ENCODE assay signal across 29 mouse cellular contexts in genomic region chr11:115522703-115523102, GRCm38 (mm10).
"Had no signal": no experiment of that assay in that cellular context is flagged by ENCODE, and none has a peak within 500 bp of the region (broad histone marks: within the 10 kb centered on the region; RNA-seq: fewer than 3 reads in every experiment).

No protein-coding gene starts in this region.

- H3K9me3 ChIP-seq: heart, embryonic 12.5 days; heart, embryonic 13.5 days; heart, embryonic 15.5 days; hindbrain, embryonic 10.5 days; hindbrain, embryonic 12.5 days; hindbrain, embryonic 13.5 days; hindbrain, embryonic 15.5 days; intestine, embryonic 15.5 days; kidney, embryonic 15.5 days had no signal

- DNase-seq: heart, postnatal 10 days; heart, postnatal 14 days; heart, postnatal 36 days; heart, postnatal 4 days; kidney, adult 11 months; kidney, adult 18-20 months; kidney, adult 2 months; kidney, adult 8-10 months; kidney, adult 9 months; kidney, postnatal 10 days; kidney, postnatal 14 days; kidney, postnatal 25 days; kidney, postnatal 36 days; kidney, postnatal 4 days; layer of hippocampus, adult 9-11 months had no signal

- H3K27me3 ChIP-seq: heart, embryonic 12.5 days; heart, embryonic 13.5 days; heart, embryonic 15.5 days; hindbrain, embryonic 12.5 days; hindbrain, embryonic 13.5 days; hindbrain, embryonic 15.5 days; intestine, embryonic 15.5 days; kidney, embryonic 15.5 days had no signal

- H3K9ac ChIP-seq: heart, embryonic 12.5 days; heart, embryonic 13.5 days; heart, embryonic 15.5 days; hindbrain, embryonic 12.5 days; hindbrain, embryonic 13.5 days; hindbrain, embryonic 14.5 days; hindbrain, embryonic 15.5 days; intestine, embryonic 15.5 days; kidney, embryonic 15.5 days had no signal

- H3K27ac ChIP-seq: heart, embryonic 13.5 days; heart, embryonic 15.5 days; hindbrain, embryonic 10.5 days; hindbrain, embryonic 12.5 days; hindbrain, embryonic 13.5 days; hindbrain, embryonic 14.5 days; hindbrain, embryonic 15.5 days; hindbrain, postnatal 0 days; intestine, embryonic 15.5 days; kidney, embryonic 15.5 days; kidney, postnatal 0 days; layer of hippocampus, adult 2 months; left cerebral cortex, adult 2 months had no signal

- H3K4me1 ChIP-seq: hindbrain, embryonic 10.5 days; hindbrain, embryonic 12.5 days; hindbrain, embryonic 13.5 days; hindbrain, embryonic 15.5 days; intestine, embryonic 15.5 days had no signal

- H3K4me3 ChIP-seq: heart, embryonic 12.5 days; heart, embryonic 13.5 days; heart, embryonic 15.5 days; hindbrain, embryonic 10.5 days; hindbrain, embryonic 12.5 days; hindbrain, embryonic 13.5 days; hindbrain, embryonic 15.5 days; intestine, embryonic 15.5 days; kidney, embryonic 15.5 days; layer of hippocampus, adult 2 months; left cerebral cortex, adult 2 months had no signal
